Mouse (Mus musculus): ENCODE measurements around the gene Scoc. TPM values are rescaled to one million over a fixed set of nuclear protein-coding genes. Genes with fewer than 3 reads are reported as not detected.
A peak's percentile ranks its signal among the peaks of the same experiment; 100 is the strongest.

Gene Scoc
- 15.9 and 24.5 TPM in 2 replicates for polyA plus RNA-seq (2012; rRNA removed)

GRCm38 (mm10) chr8:83458222-83458621 is at the start of gene Scoc:
Gene Scoc, minus strand, starts transcription at chr8:83458391.
- TF ChIP-seq POLR2A (IDR thresholded peaks at IDR 0.05; ENCODE audit: low read depth, low read length) = peak; percentile 41
- TF ChIP-seq CTCF (conservative IDR thresholded peaks at IDR 0.05; ENCODE audit: insufficient read depth, insufficient read length, low read depth, low read length) = no peak
- no peaks in the 10 kb centered on the region for H3K36me3 ChIP-seq (ENCODE audit: control insufficient read depth, insufficient read depth, low read length)
- 45% methylated on average over 14 of the region's 14 CpGs for WGBS
- H3K4me1 ChIP-seq (ENCODE audit: control insufficient read depth, insufficient read depth, low read length) = no peaks in the 10 kb centered on the region; the same call in 1 of the 2 replicates
- H3K4me3 ChIP-seq (ENCODE audit: insufficient read depth, low read depth, low read length) = peak within 1 kb of the TSS; percentile 20; the same call in 1 of the 2 replicates
- H3K27ac ChIP-seq (ENCODE audit: insufficient read depth, low read depth, low read length) = peak within 1 kb of the TSS; percentile 87
- peak; percentile 92 for DNase-seq
- H3K27me3 ChIP-seq (replicated peaks; ENCODE audit: control insufficient read depth, insufficient read depth, low read length) = no peaks in the 10 kb centered on the region

DNA sequence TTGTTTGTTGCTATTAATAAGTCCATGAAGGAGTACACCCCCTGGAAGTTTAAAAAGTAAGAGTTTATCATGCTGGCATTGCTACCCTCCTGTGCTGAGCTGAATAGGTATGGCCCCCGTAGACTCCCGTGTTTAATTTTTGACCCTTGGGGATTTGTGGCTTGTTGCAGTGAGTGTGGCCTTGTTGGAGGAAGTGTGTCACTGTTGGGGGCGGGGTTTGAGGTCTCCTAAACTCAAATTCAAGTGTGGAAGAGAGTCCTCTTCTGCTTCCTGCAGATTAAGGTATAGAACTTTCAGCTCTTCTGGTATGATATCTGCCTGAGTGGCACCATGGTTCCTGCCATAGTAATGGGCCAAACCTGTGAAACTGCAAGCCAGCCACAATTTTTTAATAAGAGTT is 1.4 kb upstream of the Scoc start:
- TF ChIP-seq POLR2A (IDR thresholded peaks at IDR 0.05; ENCODE audit: low read depth, low read length) (no peak), CTCF (conservative IDR thresholded peaks at IDR 0.05; ENCODE audit: insufficient read depth, insufficient read length, low read depth, low read length) (no peak)

GRCm38 (mm10) chr8:83457121-83457520 is 1.1 kb downstream of the Scoc start:
- H3K27ac ChIP-seq (ENCODE audit: insufficient read depth, low read depth, low read length) = peak overlapping the region; percentile 65
- TF ChIP-seq POLR2A (IDR thresholded peaks at IDR 0.05; ENCODE audit: low read depth, low read length) = no peak
- TF ChIP-seq CTCF (conservative IDR thresholded peaks at IDR 0.05; ENCODE audit: insufficient read depth, insufficient read length, low read depth, low read length) = no peak
- H3K4me1 ChIP-seq (ENCODE audit: control insufficient read depth, insufficient read depth, low read length) = no peaks in the 10 kb centered on the region; the same call in 1 of the 2 replicates
- no peaks in the 10 kb centered on the region for H3K27me3 ChIP-seq (replicated peaks; ENCODE audit: control insufficient read depth, insufficient read depth, low read length)
- H3K36me3 ChIP-seq (ENCODE audit: control insufficient read depth, insufficient read depth, low read length) = no peaks in the 10 kb centered on the region
- DNase-seq = peak; percentile 84
- 45% methylated on average over 6 of the region's 6 CpGs for WGBS
- H3K4me3 ChIP-seq (ENCODE audit: insufficient read depth, low read depth, low read length) = peak overlapping the region; percentile 20; the same call in 1 of the 2 replicates

More for the DNA sequence above, 1.4 kb upstream of the Scoc start:
- Histone ChIP-seq H3K4me3 (ENCODE audit: insufficient read depth, low read depth, low read length) (no peak overlapping the region), H3K27me3 (replicated peaks; ENCODE audit: control insufficient read depth, insufficient read depth, low read length) (no peaks in the 10 kb centered on the region), H3K4me1 (ENCODE audit: control insufficient read depth, insufficient read depth, low read length) (no peaks in the 10 kb centered on the region; the same call in 1 of the 2 replicates), H3K27ac (ENCODE audit: insufficient read depth, low read depth, low read length) (no peak overlapping the region), H3K36me3 (ENCODE audit: control insufficient read depth, insufficient read depth, low read length) (no peaks in the 10 kb centered on the region)
- WGBS = 67% methylated on average over 3 of the region's 3 CpGs
- DNase-seq = no peak

DNA sequence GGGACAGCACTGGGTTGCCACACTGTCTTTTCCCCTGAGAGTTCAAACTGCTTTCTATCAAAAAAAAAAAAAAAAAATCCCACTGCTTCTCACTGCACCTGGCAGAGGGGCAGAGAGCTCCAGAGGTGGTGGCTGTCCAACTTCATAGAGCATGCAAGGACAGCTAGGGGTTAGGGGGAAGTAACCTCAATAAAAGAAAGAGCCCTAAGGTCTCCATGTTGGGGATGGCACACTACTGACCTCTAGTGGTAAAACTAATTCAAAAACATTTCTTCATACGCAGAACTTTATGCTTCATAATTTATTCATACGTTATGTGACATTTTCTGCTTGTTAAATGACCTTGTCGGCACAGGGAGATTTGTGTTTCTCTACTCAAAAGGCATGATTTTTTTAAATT is 7.1 kb downstream of the Scoc start:
- H3K27ac ChIP-seq (ENCODE audit: insufficient read depth, low read depth, low read length) = no peak overlapping the region
- DNase-seq = peak; percentile 12
- no peak for TF ChIP-seq POLR2A (IDR thresholded peaks at IDR 0.05; ENCODE audit: low read depth, low read length)
- peak; percentile 33; the same call in 1 of the 2 replicates for TF ChIP-seq CTCF (conservative IDR thresholded peaks at IDR 0.05; ENCODE audit: insufficient read depth, insufficient read length, low read depth, low read length)
- H3K36me3 ChIP-seq (ENCODE audit: control insufficient read depth, insufficient read depth, low read length) = no peaks in the 10 kb centered on the region
- 23% methylated on average over 3 of the region's 3 CpGs for WGBS
- H3K4me1 ChIP-seq (ENCODE audit: control insufficient read depth, insufficient read depth, low read length) = no peaks in the 10 kb centered on the region
- no peak overlapping the region for H3K4me3 ChIP-seq (ENCODE audit: insufficient read depth, low read depth, low read length)
- no peaks in the 10 kb centered on the region for H3K27me3 ChIP-seq (replicated peaks; ENCODE audit: control insufficient read depth, insufficient read depth, low read length)

DNA sequence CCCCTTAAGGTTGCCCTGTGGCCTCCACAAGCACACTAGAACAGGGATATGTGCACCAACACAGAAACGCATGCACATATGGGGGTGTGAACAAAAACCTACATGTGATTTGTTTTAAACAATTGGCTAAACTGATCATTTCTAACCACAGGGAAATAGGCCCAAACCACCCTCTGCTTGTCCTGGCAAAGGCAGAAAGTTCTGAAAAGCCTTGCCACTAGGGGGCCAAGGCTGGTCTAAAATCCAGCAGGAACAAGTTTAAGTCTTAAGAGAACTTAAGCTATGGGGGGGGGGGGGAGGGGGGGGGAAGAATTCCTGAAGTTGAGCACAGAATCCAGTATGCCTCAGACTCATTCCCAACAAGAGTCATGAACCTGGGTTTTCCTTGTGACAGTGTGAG is 8.2 kb downstream of the Scoc start:
- no peaks in the 10 kb centered on the region for H3K4me1 ChIP-seq (ENCODE audit: control insufficient read depth, insufficient read depth, low read length)
- no peak overlapping the region for H3K4me3 ChIP-seq (ENCODE audit: insufficient read depth, low read depth, low read length)
- H3K27me3 ChIP-seq (replicated peaks; ENCODE audit: control insufficient read depth, insufficient read depth, low read length) = no peaks in the 10 kb centered on the region
- H3K36me3 ChIP-seq (ENCODE audit: control insufficient read depth, insufficient read depth, low read length) = no peaks in the 10 kb centered on the region
- TF ChIP-seq CTCF (conservative IDR thresholded peaks at IDR 0.05; ENCODE audit: insufficient read depth, insufficient read length, low read depth, low read length) (peak; percentile 36), POLR2A (IDR thresholded peaks at IDR 0.05; ENCODE audit: low read depth, low read length) (no peak)
- no peak overlapping the region for H3K27ac ChIP-seq (ENCODE audit: insufficient read depth, low read depth, low read length)
- 76% methylated on average over 1 of the region's 1 CpGs for WGBS
- DNase-seq = peak; percentile 32

GRCm38 (mm10) chr8:83443052-83443400 is 15.2 kb downstream of the Scoc start:
- TF ChIP-seq CTCF (conservative IDR thresholded peaks at IDR 0.05; ENCODE audit: insufficient read depth, insufficient read length, low read depth, low read length) (no peak), POLR2A (IDR thresholded peaks at IDR 0.05; ENCODE audit: low read depth, low read length) (no peak)
- Histone ChIP-seq H3K36me3 (ENCODE audit: control insufficient read depth, insufficient read depth, low read length) (no peaks in the 10 kb centered on the region; the same call in 1 of the 2 replicates), H3K4me3 (ENCODE audit: insufficient read depth, low read depth, low read length) (no peak overlapping the region), H3K27ac (ENCODE audit: insufficient read depth, low read depth, low read length) (no peak overlapping the region), H3K4me1 (ENCODE audit: control insufficient read depth, insufficient read depth, low read length) (no peaks in the 10 kb centered on the region), H3K27me3 (replicated peaks; ENCODE audit: control insufficient read depth, insufficient read depth, low read length) (no peaks in the 10 kb centered on the region)
- no peak for DNase-seq
- WGBS = 27% methylated on average over 5 of the region's 5 CpGs

GRCm38 (mm10) chr8:83442243-83443051 is 15.7 kb downstream of the Scoc start:
- DNase-seq = peak; percentile 99
- Histone ChIP-seq H3K27me3 (replicated peaks; ENCODE audit: control insufficient read depth, insufficient read depth, low read length) (no peaks in the 10 kb centered on the region), H3K4me3 (ENCODE audit: insufficient read depth, low read depth, low read length) (peak overlapping the region; percentile 79), H3K36me3 (ENCODE audit: control insufficient read depth, insufficient read depth, low read length) (no peaks in the 10 kb centered on the region; the same call in 1 of the 2 replicates), H3K4me1 (ENCODE audit: control insufficient read depth, insufficient read depth, low read length) (no peaks in the 10 kb centered on the region), H3K27ac (ENCODE audit: insufficient read depth, low read depth, low read length) (no peak overlapping the region)
- TF ChIP-seq CTCF (conservative IDR thresholded peaks at IDR 0.05; ENCODE audit: insufficient read depth, insufficient read length, low read depth, low read length) (no peak), POLR2A (IDR thresholded peaks at IDR 0.05; ENCODE audit: low read depth, low read length) (no peak)
- 1% methylated on average over 64 of the region's 64 CpGs for WGBS
